Mouse (Mus musculus) liver (tissue): ENCODE measurements around the gene Vars2.

ENCODE experiments used
- DNase-seq: peaks from one replicate; pipeline ENCODE4 v3.0.0-alpha.2; 2020; ENCODE audit warnings: mixed read lengths

Gene Vars2

DNA sequence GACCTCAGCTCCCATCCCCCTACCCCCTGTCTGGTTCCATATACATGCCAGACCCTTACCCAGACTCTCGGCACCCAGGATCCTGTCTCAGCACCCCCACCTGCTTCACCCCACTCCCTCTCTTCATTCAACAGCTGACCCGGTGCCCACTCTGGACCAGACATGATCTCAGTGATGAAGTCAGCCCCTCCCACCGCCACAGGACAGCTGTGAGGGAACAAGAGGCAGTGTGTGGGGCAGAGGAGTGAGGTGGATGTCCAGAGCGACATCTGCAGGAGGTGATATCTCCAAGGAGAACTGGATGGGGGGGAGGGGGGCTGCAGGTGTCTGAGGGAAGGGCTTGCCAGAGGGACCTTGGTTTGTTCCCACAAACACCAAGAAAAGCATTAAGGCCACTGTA, 24.4 kb upstream of the Vars2 start:
- DNase-seq = no peak

DNA sequence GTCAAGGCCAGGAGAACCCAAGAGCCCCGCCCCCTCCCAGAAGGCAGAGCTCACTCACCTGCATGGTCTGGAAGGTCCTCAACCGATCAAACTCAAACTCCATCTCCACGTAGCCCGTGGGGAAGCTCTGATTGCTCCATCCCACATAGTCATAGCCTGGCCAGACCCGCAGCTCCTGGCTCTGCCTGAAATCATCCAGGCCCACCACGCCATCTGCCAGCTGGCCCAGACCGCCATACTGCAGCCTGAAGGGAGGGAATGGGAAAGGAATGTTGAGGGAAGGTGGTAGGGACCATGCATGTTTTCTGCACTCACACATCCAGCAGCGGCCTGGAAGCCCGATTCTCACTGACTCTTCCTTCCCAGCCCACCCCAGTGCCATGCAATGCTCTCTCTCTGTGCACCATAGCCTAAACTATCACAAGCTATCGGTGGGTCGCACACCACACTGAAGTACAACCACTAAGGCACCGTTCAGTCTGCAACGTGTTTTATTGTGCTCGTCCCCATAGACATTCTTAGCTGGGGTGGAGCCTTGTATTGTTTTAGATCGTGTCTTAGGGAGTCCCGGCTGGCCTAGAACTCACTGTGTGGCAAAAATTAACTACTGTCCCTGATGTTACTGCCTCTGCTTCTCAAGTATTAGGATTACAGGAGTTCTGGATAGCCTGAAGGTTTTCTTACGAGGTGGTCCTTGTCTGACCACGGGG, 22.7 kb upstream of the Vars2 start:
- DNase-seq = no peak

DNA sequence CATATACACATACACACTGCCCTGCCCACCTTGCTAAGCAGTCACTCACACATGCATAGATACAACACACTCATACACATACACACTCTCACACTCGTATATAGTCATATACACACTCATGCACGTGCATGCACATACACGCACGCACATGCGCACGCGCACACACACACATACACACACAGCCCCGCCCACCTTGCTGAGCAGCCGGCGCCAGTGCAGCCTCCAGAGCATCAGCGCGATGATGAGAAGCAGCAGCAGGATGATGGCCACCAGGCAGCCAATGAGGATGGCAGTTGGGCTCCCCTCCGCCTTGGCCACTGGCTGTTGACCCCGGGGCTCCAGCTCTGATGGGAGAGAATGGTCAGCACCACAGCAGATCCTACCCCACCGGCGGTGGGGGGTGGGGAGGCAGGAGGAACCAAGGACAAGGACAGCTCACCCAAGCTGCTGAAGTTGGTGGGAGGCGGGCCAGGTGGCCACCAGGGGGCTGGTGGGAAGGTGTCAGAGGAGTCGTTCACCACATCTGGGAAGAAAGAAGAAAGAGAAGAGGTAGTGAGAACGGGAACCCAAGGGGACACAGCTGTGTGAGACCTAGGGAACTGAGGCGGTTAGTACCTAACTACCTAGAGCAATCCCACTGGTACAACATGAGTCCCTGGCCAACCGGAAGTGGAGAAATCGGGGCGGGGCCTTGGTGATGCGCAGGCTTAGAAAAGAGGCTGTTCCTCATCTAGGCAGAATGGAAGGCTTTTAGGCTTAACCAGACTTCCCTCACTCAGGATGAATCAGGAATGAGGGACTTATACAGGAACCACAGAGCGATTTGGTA, 21.2 kb upstream of the Vars2 start:
- DNase-seq = no peak

DNA sequence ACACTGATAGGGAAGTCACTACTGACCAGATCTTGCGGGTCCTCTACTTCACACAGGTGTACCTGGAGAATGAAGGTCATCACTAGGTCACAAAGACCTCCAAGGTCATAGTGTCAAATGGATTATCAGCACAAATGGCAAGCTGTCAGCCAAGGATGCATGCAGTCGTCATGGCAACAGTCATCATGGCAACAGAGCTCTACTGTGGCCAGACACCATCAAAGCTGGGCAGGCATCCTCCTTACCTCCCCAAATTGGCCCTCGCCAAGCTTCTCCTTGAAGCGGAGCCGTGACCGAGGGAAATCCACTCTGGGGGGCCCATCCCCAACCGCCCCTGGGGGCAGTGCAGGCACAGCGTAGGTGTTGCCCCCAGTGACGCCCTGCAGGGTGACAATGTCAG, 17.7 kb upstream of the Vars2 start:
- no peak for DNase-seq

DNA sequence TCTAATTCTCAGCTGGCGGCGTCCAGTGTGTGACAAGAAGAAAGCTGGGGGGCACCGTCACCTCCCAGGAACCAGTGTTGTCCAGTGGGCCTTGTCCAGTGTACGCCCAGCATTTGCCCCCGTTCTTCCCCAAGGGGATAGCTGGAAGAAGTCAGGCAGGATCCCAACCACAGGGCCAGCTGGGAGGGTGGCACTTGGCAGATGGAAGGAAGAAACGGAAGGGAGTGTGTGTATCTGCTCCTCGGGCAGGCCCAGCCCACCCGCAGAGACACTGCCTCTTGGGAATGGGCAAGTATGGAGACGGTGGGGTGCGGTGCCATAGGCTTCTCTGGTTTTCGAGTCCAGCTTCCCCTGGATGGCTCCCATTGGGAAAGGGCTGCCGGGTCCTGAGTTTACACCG, 14.6 kb upstream of the Vars2 start:
- DNase-seq = no peak

DNA sequence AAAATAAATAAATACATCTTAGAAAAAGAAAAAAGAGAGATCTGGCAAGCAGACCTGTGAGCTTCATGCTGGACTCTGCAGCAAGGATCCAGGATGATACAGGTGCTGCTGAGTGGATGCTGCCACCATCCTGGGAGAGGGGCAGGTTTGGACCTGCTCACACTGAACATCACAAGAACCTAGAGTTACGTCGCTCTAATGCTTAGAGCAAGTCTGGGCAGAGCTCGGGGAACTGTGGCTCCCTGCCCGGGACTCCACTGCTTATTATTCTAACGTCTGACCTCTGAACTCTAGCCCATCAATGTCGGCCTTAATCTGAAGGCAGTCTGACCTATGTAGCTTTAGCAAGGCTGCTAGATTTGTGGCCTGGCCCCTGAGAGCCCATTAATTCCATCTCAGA, 13.2 kb upstream of the Vars2 start:
- DNase-seq = no peak

DNA sequence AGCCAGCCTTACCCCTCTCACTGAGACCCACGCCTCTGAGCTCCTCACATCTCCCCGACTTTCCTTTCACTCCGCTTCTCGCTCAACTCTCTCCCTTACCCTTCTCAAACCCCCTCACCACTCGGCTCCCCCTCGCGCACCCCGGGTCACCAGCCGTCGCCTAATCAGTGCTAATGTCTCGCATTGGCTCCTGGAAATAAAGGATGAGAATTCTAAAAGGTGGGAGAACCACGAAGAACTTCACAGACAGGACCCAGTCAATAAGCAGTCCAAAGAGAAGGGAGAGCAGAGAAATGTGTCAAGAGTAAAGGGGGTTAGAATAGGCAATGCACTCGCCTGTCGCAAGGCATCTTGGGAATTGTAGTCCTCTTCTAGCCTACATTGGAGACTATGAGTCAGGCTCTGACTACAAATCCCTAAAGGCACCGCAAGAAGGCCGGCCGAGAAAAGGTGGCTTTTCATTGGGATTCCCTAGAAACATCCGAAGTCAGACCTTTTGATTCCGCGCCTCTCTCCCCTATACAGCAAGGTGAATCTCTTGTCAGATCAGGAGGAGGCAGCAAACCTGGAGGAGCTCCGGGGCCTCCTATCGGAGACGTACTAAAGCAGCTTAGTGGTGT, 6.1 kb upstream of the Vars2 start, which contains the start of gene Gtf2h4:
TSS of gene Gtf2h4 (minus strand) at position 324 of the 620 bp plus-strand sequence.
- peak; percentile 86 for DNase-seq

DNA sequence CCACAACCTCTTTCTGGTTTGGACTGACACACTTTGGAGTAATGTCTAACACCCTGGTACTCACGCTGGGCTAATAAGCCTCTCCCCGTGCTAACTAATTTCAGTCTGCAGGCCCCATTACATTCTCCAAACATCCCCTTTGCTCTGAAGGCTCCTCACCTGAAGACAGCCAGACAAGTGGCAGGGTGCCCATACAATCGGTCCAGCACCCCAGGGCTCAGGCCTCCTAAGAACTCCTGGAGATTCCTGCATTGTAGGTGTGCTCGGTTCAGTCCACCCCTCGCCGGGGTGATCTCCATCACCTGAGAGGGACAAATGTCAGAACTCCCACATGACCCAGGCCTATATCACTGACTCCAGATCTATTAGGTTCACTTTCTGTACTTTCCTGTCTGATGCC, 5.1 kb upstream of the Vars2 start:
- DNase-seq = no peak

DNA sequence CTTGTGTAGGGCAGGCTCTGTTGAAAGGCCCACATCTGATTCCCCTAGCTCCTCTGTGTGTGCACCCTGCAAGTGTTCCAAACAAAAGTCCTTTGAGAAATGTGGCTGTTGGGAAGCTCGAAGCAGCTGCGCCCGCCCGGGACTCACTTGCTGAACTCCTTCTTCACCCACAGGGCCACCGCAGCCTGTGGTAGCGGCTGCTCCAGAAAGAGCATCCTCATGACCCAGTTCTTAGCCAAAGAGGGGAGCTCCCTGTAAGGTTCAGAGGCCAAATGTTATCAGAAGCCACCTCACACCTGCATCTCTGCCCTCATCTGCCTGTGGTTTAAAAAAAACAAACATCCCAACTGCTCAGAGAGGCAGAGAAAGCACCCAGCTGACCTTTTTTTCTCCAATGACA, 4.5 kb upstream of the Vars2 start:
- no peak for DNase-seq

DNA sequence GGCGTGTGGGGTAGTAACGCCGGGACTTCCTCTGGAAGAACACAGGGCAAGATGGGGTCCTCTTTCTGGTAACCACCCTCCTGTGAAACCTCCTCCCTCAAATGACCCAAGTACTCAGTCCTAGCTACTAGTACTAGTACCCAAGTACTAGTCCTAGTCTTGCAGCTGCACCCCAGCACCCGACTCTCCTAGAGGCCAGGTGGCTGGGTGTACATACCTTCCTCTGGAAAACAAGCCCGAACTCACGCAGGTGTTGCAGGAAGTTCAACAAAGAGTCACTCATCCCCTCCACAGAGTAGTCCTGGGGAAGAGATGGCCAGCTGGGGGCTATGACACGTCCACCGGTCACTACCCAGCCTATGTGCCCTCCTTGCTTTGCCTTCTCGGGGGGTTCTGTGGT, 2.3 kb upstream of the Vars2 start:
- no peak for DNase-seq

DNA sequence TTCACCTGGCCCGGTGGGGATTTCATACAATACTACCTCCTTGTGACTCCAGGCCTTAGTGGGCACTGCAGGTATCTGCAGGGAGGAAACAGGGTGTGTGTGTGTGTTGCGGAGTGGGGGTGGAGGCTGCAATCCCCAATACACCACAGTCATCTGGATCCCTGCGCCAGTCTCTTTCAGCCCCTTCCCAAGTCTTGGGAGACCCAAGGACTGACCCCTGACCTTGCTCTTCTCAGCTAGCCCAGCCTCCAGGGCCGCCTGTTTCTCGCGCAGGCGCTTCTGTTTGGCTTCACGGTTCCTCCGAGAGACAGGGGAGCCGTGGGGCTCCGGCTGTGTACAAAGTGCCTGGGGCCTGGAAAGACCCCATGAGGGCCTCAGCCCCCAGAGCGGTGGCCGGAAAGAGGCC, 538 bp downstream of the Vars2 start:
- DNase-seq = peak; percentile 27

DNA sequence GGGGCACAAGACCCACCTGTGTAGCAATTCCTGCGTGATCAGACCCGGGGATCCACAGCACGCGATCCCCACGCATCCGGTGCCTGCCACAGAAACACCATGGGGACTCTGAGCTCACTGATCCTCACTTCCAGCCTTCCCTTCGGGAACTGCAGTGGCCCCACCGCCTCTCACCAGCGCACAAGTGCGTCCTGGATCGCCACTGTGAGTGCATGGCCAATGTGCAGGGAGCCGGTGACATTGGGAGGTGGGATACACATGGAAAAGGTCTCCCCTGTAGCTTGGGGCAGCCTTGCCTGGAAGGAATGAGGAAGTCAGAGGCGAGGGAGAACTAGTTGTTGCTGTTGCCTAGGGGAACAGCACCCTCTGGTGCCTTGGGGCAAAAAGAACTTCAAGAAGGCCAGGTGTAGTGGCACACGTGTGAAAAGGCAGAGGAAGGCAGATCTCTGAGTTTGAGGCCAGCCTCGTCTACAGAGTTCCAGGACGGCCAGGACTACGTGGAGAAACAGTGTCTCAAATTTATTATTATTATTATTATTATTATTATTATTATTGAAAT, 1.4 kb downstream of the Vars2 start:
- peak; percentile 31 for DNase-seq

DNA sequence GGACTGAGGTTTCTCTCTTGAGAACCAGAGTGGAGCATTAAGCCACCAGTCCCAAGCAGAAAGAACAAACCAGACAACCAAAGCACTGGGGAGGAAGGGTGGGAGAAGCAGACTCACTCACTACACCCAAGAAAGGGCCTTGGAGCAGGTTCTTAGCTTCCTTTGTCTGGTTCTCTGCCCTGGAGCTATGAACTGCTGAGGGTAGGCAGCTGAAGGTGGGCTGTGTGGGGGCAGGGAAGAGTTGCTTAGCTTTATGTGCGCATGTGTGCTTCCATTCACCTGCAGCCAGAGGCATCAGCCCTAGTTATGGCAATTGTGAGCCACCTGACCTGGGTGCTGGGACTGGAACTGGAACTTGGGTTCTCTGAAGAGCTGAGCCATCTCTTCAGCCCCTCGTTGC, 14.3 kb downstream of the Vars2 start:
- no peak for DNase-seq

DNA sequence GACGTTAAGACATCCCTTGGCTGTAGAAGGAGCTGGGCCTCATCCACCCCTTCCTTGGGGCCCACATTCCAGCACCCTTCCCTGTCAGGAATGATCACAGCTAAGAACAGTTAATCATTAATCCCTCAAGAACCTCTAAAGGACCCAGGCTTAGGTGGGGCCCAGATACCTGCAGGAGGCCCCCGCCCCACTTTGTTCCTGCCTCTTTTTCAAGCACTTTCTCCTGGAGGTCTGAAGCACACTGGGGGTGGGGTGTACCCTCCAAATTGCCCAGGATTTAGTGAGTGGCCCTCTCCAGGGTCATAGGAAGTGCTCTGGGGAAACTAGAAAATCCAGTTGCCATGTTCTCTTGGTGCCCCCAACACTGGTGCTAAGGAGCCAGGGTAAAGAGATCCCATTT, 18.0 kb downstream of the Vars2 start:
- DNase-seq = no peak

DNA sequence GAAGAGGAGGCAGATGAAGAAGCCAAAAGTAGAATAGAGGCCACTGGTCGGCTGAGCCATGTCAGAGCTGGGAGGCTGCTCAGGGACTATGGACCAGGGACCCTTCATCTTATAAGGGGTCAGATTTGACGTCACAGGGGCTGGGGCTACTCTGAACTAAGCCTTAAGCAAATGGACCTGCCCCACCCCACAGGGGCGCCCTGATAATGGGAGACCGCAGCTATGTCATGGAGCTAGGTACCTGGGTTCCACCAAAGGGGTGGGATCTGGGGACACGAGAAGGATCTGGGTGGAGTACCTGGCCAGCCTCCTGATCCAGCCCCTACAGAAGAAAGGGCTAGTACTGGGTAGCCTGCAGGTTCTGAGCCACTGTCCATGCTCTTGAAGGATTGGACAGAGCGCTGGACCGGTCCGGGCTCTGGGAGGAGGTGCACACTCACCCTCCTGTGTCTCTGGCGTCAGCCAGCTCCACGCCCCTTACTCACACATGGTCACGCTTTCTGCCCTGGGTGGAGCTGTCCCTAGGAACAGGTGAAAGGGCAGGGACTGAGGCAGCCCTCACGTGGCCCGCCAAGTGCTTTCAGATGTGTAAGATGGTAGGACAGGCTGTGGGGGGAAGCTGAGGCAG, 23.7 kb downstream of the Vars2 start, which contains the start of gene Mucl3:
TSS of gene Mucl3 (minus strand) at position 87 of the 628 bp plus-strand sequence.
- DNase-seq = no peak

DNA sequence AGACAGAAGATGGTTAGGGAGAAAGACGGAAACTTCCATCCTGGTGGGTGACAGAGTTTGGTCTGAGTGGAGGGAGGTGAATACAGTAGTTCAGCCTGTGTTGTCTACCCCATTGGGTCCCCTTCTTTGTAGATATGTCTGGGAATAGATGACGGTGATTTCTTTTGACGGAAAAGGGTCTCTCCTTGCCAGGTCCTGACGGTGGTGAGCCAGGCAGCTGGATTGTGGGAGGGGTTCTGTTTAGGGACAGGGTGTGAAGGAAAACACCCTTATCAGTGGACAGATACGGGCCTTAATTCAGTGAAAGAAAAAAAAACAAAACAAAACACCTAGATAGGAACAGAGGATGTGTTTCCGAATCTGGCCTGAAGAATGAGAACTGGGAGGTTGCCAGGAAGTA, 28.0 kb downstream of the Vars2 start:
- no peak for DNase-seq

DNA sequence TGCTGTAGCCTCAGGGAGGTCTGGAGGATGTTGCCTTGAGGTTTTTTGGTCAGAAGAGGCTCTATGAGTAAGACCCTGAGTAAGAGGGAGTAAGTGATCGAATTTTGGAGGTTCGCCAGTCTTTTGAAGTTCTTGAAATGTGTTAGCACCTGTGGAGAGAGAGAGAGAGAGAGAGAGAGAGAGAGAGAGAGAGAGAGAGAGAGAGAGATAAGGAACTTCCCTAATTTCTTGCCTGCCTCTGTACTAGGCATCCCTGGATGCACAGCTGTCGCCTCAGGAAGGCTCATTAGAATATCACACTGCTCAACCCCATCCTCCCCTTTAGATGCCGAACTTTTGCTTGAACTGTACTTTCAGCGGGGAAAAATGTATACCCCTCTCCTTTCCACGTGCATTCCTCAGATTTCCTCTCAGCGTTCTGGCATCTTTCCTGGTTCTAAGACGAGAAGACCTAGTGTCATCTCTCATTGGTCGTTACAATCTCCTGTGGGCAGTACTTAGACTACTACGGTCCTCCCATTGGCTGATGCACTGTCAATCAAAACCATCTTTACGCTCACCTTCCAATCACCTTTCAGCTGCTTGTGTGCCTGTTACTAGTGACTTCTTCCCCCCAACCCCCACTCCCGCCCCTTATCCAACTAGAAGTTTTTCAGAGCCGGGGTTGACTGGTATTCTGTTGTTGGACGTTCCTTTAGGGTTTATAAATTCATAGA, 28.8 kb downstream of the Vars2 start:
- DNase-seq = peak; percentile 60

DNA sequence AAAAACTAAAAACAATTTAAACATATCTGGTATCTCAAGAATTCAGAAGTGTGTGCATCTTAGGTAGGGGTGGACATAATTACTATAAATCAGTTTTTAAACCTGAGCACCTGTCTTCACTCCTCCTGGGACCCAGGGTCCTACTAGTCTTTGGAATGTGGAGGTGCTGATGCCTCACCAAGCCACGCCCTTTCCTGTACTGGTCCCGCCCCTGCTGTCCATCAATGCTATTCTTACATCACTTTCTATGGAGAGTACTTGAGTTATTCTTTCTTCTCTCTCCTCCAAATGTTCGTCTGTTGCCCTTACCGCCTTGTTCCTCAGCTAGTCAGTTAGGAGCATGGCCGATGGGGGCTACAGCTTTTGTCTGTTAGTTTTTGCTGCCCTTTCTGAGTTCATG, 31.0 kb downstream of the Vars2 start:
- peak; percentile 17 for DNase-seq

DNA sequence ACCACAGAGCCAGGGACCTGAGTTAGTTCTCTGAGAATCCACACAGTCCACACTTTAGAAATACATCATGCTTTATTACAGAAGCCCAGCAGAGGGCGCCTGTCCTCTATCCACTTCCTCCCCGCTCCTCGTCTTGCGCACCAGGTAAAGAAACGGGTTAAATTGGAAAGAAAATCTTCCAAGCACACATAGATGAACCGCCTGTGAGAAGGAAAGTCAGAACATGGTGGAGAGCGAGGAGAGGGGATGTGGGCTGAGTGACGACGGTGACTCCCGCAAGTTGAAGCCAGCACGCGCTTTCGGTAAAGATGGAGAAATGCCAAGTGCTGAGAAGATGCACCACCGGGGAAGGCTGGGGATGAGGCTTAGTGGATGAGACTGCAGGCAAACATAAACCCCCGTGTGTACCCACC, 31.7 kb downstream of the Vars2 start:
- DNase-seq = peak; percentile 50

DNA sequence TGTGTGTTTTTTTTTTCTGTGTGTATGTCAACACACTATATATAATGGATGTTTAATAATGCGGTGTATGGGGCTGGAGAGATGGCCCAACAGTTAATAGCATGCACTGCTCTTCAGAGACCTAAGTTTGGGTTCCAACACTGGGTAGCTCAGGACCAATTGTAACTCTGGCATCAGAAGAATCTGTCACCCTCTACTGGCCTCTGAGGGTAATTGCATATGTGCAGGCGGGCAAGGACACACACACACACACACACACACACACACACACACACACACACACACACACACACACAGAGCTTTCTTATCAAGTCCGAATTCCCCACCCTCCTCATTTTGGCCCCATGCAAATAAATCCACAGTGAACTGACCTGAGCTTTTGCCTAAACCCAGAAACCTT, 32.2 kb downstream of the Vars2 start:
- DNase-seq = no peak

DNA sequence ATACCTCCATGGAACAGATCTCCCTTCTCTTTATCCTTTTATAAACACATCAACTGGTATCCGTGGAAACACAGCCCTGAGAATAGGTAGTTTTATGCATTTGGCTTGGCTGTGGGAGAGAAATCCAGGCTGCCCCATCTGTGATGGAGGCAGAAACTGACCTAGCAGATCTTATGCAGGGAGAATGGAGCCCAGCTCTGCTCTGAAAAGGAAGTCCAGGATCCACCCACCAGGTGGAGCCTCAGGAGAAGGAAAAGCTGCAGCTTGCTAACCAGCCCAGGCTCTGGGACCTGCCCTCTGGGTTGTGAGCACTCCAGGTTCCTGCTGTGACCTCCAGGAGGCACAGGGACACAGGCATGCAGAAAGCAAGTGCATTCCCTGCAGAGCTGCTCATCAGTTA, 33.4 kb downstream of the Vars2 start:
- peak; percentile 11 for DNase-seq

DNA sequence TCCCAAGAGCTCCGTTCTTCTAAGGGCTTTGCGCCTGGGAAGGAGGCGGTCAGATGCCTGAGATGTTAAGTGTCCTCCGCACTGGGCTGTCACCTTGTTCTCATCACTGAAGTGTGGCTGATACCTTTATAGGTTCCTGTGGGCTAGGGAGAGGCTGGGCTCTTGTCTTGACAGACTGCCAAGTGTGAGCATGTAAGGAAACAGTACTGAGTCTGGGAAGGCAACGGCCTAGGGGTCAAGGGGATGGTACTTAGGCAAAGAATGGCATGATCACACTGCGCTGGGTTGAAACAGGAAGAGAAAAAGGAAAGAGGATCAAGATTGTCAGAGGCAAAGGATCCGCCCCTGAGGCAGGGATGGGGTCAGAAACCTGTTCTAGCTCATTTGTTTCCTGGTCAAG, 40.9 kb downstream of the Vars2 start, which contains the start of gene Gm9573:
TSS of gene Gm9573 (minus strand) at position 101 of the 400 bp plus-strand sequence.
- DNase-seq = no peak
